Mouse (Mus musculus) retina, adult 2 months (tissue): Measurements from ENCODE around the gene Insl5.

Experiments
- DNase-seq: peaks from one replicate; pipeline ENCODE4 v3.0.0-alpha.2; 2012; ENCODE audit warnings: low read depth, low spot score

The Insl5 gene

DNA sequence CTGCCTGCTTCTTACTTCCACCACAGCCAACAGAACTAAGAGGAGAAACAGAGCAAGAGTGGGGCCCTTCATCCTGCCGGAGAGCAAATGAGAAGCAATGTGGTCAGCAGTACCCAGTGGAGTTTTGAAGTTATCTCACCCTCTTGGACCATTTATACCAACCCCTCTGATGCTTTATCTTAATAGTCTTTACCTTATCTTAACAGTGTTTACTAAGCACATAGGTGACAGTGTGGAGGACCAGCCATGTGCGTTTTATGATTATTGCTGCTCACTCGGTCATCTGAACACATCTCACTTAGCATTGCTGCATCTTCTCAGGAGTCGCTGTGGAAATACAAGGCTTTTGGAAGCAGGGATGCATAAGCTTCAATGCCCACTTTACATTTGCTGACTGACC is at the start of gene Insl5:
Gene Insl5, minus strand, starts transcription at position 222 of the 400 bp plus-strand sequence.
- DNase-seq, result no peak

DNA sequence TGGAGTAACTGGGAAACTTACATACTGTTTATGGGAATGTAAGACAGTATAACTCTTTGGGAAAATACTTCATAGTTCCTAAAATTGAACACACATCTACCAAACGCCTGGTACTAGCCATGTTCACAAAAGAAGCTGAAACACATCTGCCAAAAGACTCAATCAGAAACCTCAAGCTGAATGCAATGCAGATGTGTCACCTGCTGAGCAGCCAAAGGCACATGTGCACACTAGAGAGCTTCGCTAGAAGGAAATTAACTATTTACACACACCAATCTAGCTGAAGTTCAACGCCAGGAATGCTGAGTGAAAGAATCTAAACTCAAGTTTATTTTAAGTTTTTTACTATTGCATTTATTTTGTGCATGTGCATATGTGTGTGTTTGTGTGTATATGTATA is 44.0 kb upstream of the Insl5 start:
- no peak for DNase-seq

DNA sequence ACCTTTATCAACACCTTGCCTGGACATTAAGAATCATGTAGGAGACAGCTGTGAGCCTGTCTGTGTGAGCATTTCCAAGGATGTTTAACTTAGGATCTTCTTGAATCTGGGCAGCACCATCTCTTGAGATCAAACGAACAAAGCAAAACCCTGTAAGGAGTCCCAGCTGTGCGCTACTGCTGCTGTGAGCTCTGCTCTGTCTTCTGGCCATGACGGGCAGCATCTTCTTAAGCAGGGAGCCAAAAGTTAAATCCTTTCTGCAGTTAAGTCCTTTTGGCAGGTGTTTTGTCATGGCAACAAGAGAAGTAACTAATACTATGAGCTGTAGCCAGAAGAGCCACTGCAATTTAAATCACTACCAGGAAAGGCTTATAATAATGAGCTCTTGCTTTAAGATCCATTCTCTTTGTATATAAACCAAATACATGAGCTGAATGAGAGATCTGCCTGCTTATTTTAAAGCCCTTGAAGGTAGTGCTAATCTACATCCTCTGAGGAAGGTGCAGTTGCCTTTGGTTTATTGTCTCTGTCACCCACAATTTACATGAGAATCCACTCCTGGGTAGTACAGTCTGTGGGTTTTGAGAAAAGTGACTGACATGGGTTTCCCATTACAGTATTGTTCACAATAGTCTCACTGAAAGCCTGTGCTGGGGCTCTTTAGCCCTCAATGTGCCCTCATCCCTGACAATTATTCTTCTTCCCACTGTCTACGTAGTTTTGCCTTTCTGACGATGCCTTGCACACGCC is 41.4 kb upstream of the Insl5 start:
- no peak for DNase-seq

DNA sequence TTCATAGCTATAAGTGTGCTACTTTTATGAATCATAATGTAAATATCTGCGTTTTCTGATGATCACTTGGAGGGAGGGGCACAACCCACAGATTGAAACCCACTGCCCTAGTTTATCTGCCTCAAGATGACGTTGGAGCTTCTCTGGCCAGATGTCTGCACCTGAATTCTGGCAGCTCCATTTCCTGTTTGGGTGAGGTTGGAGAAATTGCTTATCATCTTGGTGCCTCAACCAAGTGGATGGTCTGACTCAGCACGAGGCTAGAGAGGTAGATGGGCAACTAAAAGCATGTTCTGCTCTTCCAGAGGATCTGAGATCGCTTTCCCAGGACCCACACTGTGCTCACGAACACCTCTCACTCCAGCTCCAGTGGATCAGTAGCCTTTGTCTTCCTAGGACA is 38.3 kb upstream of the Insl5 start:
- DNase-seq, result no peak

DNA sequence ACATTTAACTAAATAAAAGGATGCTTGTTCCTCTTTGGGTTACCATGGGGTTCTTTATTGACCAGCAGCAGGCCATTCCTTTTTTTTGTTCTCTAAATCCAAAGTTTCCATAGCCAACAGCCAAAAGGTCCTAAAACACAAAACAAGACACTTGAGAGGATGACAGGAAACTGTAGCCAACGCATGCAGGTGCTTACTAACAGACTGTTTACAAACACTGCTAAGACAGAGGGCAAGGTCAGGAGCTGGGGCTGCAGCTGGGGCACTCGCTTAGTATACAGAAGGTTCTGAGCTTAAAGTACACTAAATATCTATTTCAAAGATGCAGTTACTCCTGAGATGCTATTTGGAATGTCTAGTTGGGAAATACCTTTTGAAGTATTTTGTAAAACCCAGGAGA is 37.8 kb upstream of the Insl5 start:
- no peak for DNase-seq

DNA sequence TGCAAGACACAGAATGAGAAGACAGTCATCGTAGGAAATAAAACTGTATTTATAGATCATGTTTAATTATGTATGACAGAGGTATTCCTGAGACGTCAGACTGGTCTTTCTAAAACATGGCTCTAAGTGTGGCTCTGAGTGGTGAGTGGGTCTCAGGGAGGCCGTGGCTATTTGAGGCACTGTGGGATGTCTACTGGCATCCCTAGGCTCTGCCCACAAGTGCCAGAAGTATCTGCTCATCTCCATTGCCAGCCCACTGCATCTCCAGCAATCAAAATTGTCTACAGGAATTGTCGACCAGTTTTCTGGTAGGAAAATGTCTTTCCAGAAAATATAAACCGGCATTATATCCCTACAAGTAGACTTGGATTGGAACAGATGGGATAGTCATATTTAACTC is 30.3 kb upstream of the Insl5 start:
- DNase-seq, result no peak

DNA sequence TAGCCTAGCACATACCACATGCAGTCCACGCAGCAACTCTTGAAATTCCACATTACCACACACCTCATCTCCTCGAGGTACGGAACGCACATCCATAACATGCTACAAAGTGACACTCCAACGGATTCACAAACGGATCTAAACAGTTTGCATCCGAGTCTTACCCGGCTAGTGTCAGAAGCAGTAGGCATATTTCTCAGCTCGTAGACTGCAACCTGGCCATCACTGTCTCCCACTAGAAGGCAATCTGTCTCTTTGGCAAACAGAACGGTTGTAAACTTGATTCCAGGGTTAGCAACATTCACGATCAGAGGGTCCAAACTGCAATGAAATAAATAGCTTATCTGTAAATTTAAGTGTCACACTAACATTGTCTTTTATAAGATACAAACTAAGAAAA is 21.4 kb upstream of the Insl5 start:
- DNase-seq, result no peak

DNA sequence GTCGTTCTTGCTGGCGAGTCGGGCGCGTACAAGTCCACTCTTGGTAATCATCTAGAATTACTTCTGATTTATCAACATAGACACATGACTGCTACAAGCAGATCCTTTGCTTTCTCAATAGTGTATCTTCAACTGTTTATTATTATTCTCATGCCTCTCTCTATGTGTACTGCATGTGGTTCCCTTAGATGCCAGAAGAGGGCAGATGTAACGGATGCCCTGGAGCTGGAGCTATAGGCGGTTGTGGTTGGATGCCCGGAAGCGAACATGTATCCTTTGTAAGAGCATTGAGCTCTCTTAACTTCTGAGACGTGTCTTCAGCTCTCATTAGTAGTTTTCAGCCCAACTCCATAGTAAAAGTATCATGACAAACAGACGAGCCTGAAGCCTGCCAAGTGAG is 16.4 kb upstream of the Insl5 start:
- DNase-seq, result no peak

DNA sequence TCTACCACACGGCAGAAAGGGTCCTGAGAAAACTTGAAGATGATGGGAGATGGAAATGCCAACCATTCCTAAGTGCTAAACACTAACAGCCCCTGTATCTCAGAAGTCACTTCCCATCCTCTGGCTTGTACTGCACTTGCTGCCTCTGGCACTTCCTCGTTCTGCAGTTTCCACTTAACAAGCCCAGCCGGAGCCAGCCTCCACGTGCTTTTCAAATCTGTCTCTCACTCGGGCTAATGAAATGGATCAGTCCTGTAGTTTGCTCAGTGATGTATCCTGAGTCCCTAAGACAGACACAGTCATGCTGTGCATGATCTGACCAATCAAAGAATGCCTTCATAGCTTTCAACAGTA is 13.2 kb upstream of the Insl5 start:
- no peak for DNase-seq

DNA sequence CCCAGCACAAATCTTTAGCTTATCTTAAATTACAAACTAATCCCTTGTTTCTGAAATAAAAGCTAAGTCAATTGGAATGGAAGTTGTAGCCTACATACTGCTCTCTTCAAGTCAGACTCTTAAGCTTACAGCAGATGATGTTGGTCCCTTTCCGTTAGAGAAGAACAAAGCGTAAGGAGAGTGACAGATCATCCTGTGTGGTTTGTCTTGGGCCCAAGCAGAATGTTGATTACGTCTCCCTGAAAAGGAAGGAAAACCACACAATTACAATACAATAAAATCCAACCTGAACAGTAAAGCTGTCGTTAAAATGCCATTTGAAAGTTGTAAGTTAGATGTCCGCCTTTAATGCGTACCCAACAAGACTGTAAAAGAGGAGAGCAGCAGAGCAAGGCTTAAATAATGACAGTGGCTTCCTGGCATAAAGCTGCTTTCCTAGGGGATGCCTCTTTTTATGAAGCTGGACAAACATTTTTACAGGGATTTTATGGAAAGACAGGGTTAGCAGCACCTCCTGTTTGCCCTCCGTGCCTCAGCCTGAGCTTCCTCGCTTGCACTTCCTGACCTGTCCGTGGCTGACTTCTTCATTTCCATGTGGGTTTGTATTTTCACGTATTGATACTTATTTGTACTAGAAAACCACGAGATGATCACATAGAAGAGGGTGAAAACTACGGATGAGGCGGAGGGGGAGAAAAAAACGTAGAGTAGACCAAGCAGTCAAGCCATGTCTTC is 12.6 kb upstream of the Insl5 start:
- DNase-seq, result no peak

DNA sequence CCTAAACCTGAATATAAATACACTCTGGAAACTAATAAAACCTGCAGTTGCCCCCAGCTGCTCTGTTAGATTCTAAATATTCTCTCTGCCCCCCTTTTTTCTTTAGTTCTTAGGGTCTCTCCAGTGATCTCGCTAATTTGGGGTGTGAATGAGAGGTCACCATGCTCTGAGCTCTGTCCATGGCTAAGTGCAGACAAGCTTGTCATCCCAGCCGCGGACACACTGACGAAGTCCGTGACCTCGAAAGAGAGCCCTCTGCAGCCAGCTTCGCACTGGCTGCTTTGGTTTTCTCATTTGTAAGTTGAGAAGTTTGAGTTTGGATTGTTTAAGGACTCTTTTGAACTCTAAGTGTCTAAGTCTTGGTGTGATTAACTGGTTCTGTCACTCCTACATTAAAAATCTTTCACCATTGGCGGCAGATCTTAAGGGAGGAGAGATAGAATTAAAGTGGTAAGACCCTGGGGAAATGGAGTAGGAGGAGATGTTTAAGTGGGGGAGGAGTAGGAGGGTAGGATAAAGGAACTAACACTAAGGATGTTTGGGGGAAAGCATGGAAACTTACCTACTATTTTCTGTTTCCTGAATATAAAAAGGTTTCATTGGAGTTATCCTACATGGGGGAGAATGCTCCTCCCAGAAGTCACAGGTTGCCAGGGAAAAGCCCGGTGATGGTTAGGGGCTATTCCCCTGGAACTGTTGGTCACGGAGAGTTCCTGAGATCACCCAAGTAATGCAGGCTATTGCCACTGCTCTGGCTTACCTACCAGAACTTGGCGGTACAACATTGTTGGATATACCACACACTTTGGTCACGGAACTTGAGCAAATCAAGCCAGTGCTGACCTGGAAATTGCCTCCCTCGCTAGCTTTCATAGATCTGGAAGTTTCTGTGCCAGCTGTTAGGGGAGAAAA is 1.8 kb upstream of the Insl5 start:
- no peak for DNase-seq

DNA sequence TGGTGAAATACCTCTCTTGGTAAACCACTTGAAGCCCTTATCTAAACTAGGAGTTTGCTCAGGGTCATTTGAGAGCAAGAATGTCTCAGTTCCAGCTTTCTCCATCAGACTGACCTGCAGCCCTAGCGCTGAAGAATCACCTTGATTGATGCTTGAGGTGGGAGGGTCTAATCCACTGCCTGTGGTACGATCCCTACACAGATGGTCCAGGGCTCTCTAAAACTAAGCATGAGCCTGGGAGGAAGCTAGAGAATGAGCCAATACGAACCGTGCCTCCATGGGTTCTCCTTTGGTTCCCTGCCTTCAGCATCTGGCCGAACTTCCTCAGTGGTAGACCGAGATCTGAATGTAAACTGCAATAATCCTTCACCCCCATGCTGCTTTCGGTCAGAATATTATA is 1.1 kb upstream of the Insl5 start:
- DNase-seq, result no peak

DNA sequence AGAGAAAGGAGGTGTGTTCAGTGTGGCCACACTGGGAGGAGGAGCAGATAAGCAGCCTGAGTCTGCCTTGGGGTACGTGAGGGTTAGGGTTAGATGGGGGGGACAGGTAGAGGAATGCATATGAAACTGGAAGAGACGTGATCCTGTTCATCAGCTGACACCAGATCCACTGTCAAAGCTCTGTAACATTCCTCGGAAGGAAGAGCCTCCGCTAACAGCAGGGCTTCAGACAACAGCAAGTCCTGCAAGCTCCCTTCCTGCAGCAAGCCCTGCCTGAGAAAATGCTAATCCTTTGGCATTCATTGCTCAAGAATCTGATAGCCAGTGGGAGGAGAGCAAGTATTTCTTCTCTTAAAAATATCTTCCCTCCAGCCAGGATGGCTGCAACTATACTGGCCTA is 13.2 kb downstream of the Insl5 start:
- no peak for DNase-seq

DNA sequence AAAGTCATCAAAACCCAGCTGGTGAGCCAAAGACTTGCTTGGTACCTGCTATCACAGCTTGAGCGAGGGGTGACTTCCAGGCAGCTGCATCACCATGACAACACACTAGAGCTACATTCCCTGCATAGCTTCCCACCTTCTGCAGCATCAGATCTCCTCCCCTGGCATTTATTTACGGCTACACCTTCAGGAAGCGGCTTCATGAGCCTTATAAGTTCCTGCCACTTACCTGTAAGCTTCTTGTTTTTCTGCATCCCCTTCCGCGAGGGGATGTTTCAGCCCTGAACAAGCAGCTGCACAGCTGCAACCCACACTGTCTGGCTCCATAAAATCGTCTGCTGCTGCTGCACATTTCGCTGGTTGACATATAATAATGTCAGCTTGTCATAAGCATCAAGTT is 14.8 kb downstream of the Insl5 start:
- DNase-seq, result no peak

DNA sequence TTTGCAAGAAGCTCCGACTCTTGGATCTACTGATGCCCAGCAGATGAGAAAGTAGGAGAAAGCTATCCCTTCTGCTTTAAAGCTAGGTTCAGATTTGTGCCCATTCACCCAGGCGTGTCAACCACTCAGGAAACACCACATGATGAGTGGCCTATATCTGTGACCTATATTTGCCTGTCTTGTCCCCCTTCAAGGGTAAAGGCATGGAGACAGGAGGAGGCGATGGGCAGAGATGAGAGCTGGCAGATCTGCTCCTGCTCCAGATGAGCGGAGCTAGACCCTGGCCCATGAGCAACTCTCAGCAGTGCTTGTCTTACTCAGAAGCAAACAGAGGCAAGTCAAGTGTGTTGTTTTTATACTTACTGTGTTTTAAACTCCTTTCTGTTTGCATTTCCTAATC is 15.9 kb downstream of the Insl5 start:
- no peak for DNase-seq

DNA sequence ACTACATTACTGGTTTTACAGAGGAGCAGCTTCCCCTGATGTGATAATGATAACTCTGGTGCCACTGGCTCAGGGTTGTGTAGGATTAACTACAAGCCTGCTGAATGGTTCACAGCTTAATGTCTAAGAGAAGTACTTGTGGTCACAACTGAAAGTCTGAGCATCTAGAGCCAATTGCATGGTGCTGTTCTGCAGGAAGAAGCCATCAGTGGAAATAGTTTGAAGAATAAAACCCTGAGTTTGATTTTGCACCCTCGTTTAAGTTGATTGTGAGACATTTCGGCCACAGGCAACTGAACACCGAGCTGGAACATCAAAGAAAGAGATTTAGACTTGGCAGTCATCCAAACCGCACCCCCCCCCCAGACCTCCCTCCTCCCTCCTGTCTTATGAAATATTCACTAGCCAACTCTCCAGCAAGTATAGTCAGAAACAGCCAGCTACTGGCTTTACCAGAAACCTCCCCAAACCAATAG is 19.7 kb downstream of the Insl5 start:
- no peak for DNase-seq

DNA sequence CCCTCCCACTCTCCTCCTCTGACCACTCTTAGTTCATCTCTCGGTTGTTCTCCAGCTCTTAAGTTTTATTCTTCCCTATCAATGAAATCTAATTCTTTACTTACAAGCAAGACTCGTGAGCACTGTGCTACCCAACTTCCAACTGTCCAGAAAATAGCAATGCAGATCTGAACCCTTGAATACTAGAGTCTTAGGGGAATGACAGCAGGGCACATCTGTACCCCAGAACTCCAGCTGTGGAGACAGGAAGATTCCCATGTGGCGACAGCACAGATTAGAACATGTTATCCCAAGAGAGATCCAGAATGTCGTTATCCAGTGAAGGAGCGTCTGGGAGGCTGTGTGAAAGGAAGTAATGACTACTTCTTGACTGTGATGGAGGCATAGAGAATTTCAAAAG is 20.4 kb downstream of the Insl5 start:
- no peak for DNase-seq

DNA sequence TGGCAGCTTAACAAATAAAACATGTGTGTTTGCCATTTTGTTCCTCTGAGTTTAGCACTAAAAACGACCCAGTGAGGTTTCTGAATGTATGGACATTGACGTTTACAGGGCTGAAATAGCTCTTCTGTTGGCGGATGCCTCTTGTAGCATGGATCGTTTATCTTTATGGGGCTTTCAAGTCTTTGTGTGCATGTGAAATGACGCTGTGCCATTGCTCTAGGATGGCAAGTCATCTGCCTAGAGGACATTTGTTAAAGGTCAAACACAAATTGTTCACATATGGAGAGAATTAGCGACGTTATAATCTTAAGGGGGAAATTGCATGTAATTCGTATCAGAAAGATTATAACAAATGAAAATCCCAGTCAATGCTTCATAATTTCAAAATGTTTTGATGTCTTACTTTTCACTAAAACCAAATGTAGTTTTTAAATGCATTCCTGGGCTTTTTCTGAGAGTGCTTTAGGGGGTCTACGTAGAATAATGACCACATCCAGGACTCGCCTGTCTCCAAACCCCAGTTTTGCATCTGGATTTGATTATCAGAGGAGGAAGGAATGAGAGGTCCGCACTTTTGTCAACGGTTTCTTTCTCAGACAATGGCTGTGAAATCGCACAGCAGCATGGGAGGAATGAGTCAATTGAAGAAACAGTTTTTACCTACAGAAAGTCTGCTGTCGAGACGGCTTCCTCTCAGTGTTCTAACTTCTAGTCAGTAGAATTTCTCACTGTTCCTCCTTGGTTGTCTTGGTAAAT is 21.3 kb downstream of the Insl5 start:
- DNase-seq, result no peak

DNA sequence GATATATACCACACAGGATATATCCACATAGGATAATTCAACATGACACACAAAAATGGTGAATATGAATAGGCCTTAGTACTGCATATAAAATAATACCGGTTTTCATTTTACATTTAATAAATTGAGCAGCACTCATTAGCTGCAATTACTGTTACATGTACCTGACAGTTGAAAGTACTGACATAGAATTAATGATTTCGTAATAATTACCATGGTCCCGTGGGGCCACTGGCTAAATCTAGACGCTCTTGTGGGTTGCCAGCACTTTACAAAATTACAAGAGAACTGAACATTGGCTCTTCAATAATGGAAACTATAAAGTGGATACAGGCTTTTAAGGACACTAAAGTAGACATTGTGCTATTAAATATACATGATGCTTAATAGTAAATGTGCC is 22.0 kb downstream of the Insl5 start:
- no peak for DNase-seq

DNA sequence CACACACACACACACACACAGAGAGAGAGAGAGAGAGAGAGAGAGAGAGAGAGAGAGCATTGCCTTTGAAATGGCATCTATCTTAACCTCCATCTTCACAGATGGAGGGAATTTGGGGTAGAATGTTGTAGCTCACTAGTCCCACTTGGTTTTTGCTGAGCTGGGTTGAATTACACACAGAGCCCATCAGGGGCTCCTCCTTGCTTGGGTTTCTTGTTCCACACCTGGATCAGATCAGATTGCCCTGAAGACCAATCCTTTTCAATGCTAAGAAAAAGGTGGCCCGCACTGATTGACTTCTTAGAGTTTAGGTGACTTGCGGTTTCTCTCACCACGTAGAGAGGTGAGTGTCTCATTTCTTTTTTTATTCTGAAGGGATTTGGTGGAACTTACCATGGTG is 35.0 kb downstream of the Insl5 start:
- no peak for DNase-seq

DNA sequence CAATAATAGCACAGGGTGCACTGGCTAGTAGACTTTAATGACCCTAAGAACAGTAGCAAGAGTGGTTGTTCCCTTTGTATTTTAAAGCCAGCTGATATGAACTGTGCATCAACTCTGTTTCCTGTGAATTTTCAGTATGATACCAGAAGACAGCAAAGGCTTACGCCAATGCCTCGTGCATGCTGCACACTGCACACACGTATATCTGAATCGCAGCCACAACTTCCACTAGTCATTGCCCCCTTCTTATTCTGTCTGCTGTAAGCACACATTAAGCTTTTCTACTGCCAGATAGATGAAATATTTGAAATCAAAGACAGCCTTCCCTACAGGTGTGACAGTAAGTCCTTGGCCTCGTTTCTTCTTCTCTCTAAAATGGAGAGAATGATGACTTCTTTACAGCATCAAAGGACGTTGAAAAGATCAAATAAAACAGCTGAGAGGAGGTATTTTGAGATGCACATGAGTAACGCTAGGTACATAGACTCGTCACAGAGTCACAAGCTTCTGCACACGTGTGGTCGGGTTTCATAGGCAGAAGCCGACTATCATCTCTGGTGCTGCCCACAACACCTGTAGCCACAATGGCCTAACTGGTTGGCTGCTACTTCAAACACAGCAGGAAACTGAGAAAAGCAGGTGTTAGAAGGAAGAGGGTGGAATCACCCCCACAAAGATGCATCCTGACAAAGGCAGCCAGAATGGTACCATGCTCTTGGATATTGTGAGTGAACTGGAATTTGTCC is 35.9 kb downstream of the Insl5 start:
- no peak for DNase-seq
